Mouse (Mus musculus) embryonic facial prominence, embryonic 11.5 days (tissue): ENCODE data around the gene Itgb2. TPM values are rescaled to one million over a fixed set of nuclear protein-coding genes. Genes with fewer than 3 reads are reported as not detected.

ENCODE experiments used
- ATAC-seq: fragments of 200-750 bp; cut with Nextera tagmentation; replicated peaks from 2 replicates; pipeline ENCODE4 v1.8.0; 2017; ENCODE audit warnings: low read depth; ENCODE audit not compliant: insufficient number of reproducible peaks, low FRiP score, low TSS enrichment
- DNase-seq: peaks from one replicate; pipeline ENCODE4 v3.0.0-alpha.2; 2015; ENCODE audit warnings: low spot score
- H3K27ac ChIP-seq: fragments of 300-500 bp; sonication (generic); replicated peaks from 2 replicates; pipeline ENCODE4 v1.5.1; 2014; ENCODE audit warnings: mild to moderate bottlenecking, low read depth, low read length, control low read depth
- H3K27me3 ChIP-seq: fragments of 300-500 bp; sonication (generic); 2 replicates; pipeline ENCODE4 v1.6.1; 2014; ENCODE audit warnings: mild to moderate bottlenecking, low read length, moderate library complexity, mixed read lengths; ENCODE audit not compliant: control insufficient read depth, insufficient read depth
- H3K36me3 ChIP-seq: fragments of 300-500 bp; sonication (generic); replicated peaks from 2 replicates; pipeline ENCODE4 v1.6.1; 2014; ENCODE audit warnings: low read depth, mild to moderate bottlenecking, low read length, moderate library complexity, mixed read lengths; ENCODE audit not compliant: control insufficient read depth, insufficient read depth
- H3K4me1 ChIP-seq: fragments of 300-500 bp; sonication (generic); 2 replicates; pipeline ENCODE4 v1.6.1; 2014; ENCODE audit warnings: low read length, mixed read lengths; ENCODE audit not compliant: control insufficient read depth, insufficient read depth
- H3K4me2 ChIP-seq: fragments of 300-500 bp; sonication (generic); 2 replicates; pipeline ENCODE4 v1.6.1; 2014; ENCODE audit warnings: low read depth, mild to moderate bottlenecking, control low read depth, low read length, moderate library complexity
- H3K4me3 ChIP-seq: fragments of 300-500 bp; sonication (generic); 2 replicates; pipeline ENCODE4 v1.5.1; 2014; ENCODE audit warnings: low read depth, low read length, control low read depth
- H3K9ac ChIP-seq: fragments of 300-500 bp; sonication (generic); replicated peaks from 2 replicates; pipeline ENCODE4 v1.6.1; 2014; ENCODE audit warnings: mild to moderate bottlenecking, control low read depth, low read length
- H3K9me3 ChIP-seq: fragments of 300-500 bp; sonication (generic); replicated peaks from 2 replicates; pipeline ENCODE4 v1.6.1; 2016; ENCODE audit warnings: mild to moderate bottlenecking, low read length, inconsistent platforms, mixed read lengths; ENCODE audit not compliant: control insufficient read depth
- WGBS: fragments of 180-500 bp; shearing (Covaris S2); extraction: QIAGEN DNeasy Blood & Tissue Kit; methylation state at CpG from one replicate; pipeline ENCODE4 v1.1.7; 2014; 5-methylcytosine and 5-hydroxymethylcytosine counted together
- polyA plus RNA-seq: library from polyadenylated mRNA; unstranded; fragments of >200 nt; fragmentation: Nextera tagmentation; extraction: Ambion mirVana; gene quantifications from 2 replicates; pipeline ENCODE4 v1.2.1, GENCODE M21; 2014

The Itgb2 gene
- polyA plus RNA-seq, 1 experiment from 2014 or later = 1.4 TPM

- no peaks in the 10 kb centered on the region for H3K4me1 ChIP-seq
- H3K27ac ChIP-seq = no peak overlapping the region
- H3K9ac ChIP-seq = no peak overlapping the region
- DNase-seq (no peak), ATAC-seq (no peak)
- H3K4me2 ChIP-seq = no peak overlapping the region
- H3K36me3 ChIP-seq = no peaks in the 10 kb centered on the region; the same call in none of the 2 replicates
- no peaks in the 10 kb centered on the region for H3K9me3 ChIP-seq
- no peak overlapping the region for H3K4me3 ChIP-seq
- WGBS = 84% methylated on average over 2 of the region's 2 CpGs
- H3K27me3 ChIP-seq = no peaks in the 10 kb centered on the region
These were observed 58.0 kb downstream of the Itgb2 start for GRCm38 (mm10) chr10:77588036-77588435.

GRCm38 (mm10) chr10:77589117-77589516, 59.1 kb downstream of the Itgb2 start:
- H3K36me3 ChIP-seq = peaks cover 3% of the 10 kb centered on the region
- H3K4me1 ChIP-seq = no peaks in the 10 kb centered on the region
- H3K9ac ChIP-seq = no peak overlapping the region
- 86% methylated on average over 7 of the region's 7 CpGs for WGBS
- no peak overlapping the region for H3K4me2 ChIP-seq
- no peak overlapping the region for H3K27ac ChIP-seq
- no peak for DNase-seq
- no peaks in the 10 kb centered on the region for H3K9me3 ChIP-seq
- no peak for ATAC-seq
- H3K4me3 ChIP-seq = no peak overlapping the region
- no peaks in the 10 kb centered on the region for H3K27me3 ChIP-seq

- Histone ChIP-seq H3K9ac (no peak overlapping the region), H3K4me1 (no peaks in the 10 kb centered on the region), H3K4me2 (no peak overlapping the region), H3K27ac (no peak overlapping the region), H3K9me3 (no peaks in the 10 kb centered on the region), H3K27me3 (no peaks in the 10 kb centered on the region), H3K36me3 (peaks cover 7% of the 10 kb centered on the region), H3K4me3 (no peak overlapping the region)
- DNase-seq = no peak
- 80% methylated on average over 8 of the region's 8 CpGs for WGBS
- ATAC-seq = no peak
These were observed 59.7 kb downstream of the Itgb2 start for GRCm38 (mm10) chr10:77589749-77590148.

- H3K4me1 ChIP-seq = no peaks in the 10 kb centered on the region
- H3K9me3 ChIP-seq = no peaks in the 10 kb centered on the region
- no peaks in the 10 kb centered on the region for H3K27me3 ChIP-seq
- H3K27ac ChIP-seq = no peak overlapping the region
- 41% methylated on average over 6 of the region's 6 CpGs for WGBS
- H3K36me3 ChIP-seq = peaks cover 7% of the 10 kb centered on the region
- H3K9ac ChIP-seq = no peak overlapping the region
- no peak overlapping the region for H3K4me2 ChIP-seq
- ATAC-seq (0 out of 2 replicates have a peak, but pooled peaks have one; percentile 16), DNase-seq (peak; percentile 70)
- H3K4me3 ChIP-seq = no peak overlapping the region
These were observed 60.8 kb downstream of the Itgb2 start for GRCm38 (mm10) chr10:77590812-77591211.

GRCm38 (mm10) chr10:77591546-77591945, 61.5 kb downstream of the Itgb2 start:
- WGBS = 78% methylated on average over 6 of the region's 6 CpGs
- peaks cover 7% of the 10 kb centered on the region for H3K36me3 ChIP-seq

GRCm38 (mm10) chr10:77596060-77596459, 66.0 kb downstream of the Itgb2 start:
- ATAC-seq = no peak
- Histone ChIP-seq H3K4me2 (no peak overlapping the region), H3K9me3 (no peaks in the 10 kb centered on the region), H3K4me1 (no peaks in the 10 kb centered on the region), H3K4me3 (no peak overlapping the region), H3K27ac (no peak overlapping the region), H3K36me3 (peaks cover 7% of the 10 kb centered on the region), H3K27me3 (no peaks in the 10 kb centered on the region), H3K9ac (no peak overlapping the region)
- 96% methylated on average over 2 of the region's 2 CpGs for WGBS
- DNase-seq = no peak

More at GRCm38 (mm10) chr10:77591546-77591945, 61.5 kb downstream of the Itgb2 start:
- H3K9me3 ChIP-seq = no peaks in the 10 kb centered on the region
- no peak overlapping the region for H3K4me2 ChIP-seq
- DNase-seq (no peak), ATAC-seq (no peak)
- H3K9ac ChIP-seq = no peak overlapping the region
- no peak overlapping the region for H3K27ac ChIP-seq
- H3K4me3 ChIP-seq = no peak overlapping the region
- no peaks in the 10 kb centered on the region for H3K27me3 ChIP-seq
- no peaks in the 10 kb centered on the region for H3K4me1 ChIP-seq

GRCm38 (mm10) chr10:77603021-77603420, 73.0 kb downstream of the Itgb2 start:
- Histone ChIP-seq H3K36me3 (no peaks in the 10 kb centered on the region), H3K27ac (no peak overlapping the region), H3K27me3 (no peaks in the 10 kb centered on the region), H3K4me1 (no peaks in the 10 kb centered on the region), H3K9me3 (no peaks in the 10 kb centered on the region), H3K4me2 (no peak overlapping the region), H3K9ac (no peak overlapping the region), H3K4me3 (no peak overlapping the region)
- WGBS = 58% methylated on average over 4 of the region's 4 CpGs
- ATAC-seq = no peak
- no peak for DNase-seq

GRCm38 (mm10) chr10:77604111-77604510, 74.1 kb downstream of the Itgb2 start:
- WGBS = 88% methylated on average over 6 of the region's 6 CpGs
- H3K36me3 ChIP-seq = no peaks in the 10 kb centered on the region
- no peak for ATAC-seq
- no peaks in the 10 kb centered on the region for H3K9me3 ChIP-seq
- no peak for DNase-seq
- H3K4me3 ChIP-seq = no peak overlapping the region
- H3K4me1 ChIP-seq = no peaks in the 10 kb centered on the region
- no peaks in the 10 kb centered on the region for H3K27me3 ChIP-seq
- H3K27ac ChIP-seq = no peak overlapping the region
- no peak overlapping the region for H3K9ac ChIP-seq
- H3K4me2 ChIP-seq = no peak overlapping the region
